Mouse (Mus musculus) layer of hippocampus, postnatal 14 days (tissue): ENCODE measurements around the gene Slit3. TPM values are rescaled to one million over a fixed set of nuclear protein-coding genes. Genes with fewer than 3 reads are reported as not detected.

ENCODE experiments used
- DNase-seq, 2 experiments: peaks; one replicate each; pipeline ENCODE4 v3.0.0; 2021 to 2022; ENCODE audit warnings: low spot score in 2 of 2, mixed read lengths in 1 of 2
- total RNA-seq, 2 experiments: library from RNA; stranded (reverse); gene quantifications; 2 replicates each; pipeline ENCODE4 v1.2.3; 2021

The Slit3 gene
- total RNA-seq, 2 experiments from 2014 or later, result 109 to 110 TPM

DNA sequence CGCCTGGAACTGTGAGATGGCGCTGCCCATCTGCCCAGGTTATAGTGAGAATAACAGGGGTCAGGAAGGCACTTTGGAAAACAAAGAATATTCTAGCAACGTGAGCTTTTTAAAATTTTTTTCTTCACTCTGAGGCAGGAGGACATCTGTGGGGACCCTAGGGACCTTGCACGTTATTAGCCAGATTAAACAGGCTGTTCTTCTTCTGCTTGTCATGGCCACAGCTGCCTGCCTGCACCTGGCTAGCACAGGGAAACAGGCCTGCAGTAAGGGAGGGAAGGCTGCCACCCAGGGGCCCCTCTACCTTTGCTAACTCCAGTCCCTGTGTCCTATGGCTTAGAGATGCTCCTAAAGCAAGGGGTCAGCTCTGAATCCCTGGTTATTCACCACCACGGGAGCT lies 487.8 kb downstream of the Slit3 start:
- DNase-seq, result no peak

DNA sequence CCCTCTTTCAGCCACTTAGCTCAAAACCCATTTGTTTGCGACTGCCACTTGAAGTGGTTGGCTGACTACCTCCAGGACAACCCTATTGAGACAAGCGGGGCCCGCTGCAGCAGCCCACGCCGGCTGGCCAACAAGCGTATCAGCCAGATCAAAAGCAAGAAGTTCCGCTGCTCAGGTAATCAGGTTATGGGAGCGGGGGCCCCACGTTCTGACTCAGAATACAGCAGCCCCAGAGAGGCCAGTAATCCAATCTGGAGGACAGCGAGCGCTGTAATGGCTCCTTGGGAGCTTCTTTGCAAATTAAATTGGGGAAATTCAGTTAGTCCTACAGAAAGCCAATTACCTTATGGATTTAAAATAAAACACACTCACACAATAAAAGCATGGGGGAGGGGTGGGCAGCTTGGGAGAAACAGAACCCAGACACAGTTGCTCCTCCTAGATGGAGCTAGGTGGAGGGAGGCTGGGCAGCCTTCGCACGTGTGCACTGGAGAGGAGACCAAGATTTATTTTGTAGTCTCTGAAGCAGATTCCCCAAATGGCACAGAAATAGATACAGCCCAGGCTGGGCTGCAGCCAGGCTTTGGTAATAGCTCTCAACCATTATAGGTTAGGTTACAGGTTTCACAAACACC lies 491.4 kb downstream of the Slit3 start:
- DNase-seq, result no peak

DNA sequence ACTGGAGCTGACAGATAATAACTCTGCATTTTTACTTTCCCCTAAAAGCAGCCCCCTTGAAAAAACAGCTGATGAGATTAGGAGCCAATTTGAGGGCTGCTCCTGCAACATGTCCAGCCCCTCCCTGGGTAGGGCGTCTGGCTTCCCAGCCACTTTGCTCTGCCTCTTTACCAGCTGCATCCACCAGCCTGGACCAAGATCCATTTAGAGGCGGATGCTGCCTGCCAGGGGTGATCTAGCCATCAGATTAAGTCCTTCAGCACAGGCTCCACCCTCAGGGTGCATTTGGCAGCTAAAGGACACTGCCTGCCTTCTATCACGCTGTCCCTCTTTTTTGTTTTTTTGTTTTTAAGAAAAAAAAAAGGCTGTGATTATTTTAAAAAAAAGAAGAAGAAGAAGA lies 493.5 kb downstream of the Slit3 start:
- DNase-seq, result no peak

DNA sequence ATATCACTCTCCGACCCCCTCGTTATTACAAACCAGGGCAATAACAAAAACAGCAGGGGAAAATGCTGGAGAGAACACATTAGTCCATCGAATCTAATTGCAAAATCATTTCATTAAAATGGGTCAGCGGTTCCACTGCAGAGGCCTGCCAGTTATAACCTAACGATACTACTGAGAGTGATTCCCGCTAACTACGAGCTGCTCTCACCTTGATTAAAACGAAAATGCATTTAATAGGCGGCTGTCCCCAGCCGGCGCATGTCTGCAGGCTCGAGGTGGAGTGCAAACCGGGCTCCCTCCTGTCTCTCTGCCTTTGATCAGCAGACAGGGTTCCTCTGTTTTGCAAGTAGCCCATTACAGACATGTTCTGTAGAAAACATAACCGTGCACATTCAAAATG lies 498.4 kb downstream of the Slit3 start:
- DNase-seq, result no peak

DNA sequence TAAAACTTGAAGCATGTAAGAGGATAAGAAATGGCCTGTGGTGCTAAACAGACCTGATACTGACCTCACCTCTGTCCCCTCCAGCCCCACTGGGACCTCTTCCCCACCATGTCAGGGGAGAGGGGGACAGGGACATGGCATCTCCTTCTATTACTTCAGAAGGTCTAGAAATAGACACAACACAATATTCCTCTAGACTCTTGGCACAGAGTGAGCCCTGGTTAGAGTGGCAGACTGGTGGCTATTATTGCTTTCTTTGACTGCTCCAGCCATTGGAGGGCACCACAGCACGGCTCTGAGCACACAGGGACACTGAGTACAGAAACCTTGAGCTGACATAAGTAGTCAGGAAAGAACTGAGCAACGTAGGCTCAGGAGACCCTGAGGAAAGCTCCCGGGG lies 501.7 kb downstream of the Slit3 start:
- DNase-seq, result no peak

DNA sequence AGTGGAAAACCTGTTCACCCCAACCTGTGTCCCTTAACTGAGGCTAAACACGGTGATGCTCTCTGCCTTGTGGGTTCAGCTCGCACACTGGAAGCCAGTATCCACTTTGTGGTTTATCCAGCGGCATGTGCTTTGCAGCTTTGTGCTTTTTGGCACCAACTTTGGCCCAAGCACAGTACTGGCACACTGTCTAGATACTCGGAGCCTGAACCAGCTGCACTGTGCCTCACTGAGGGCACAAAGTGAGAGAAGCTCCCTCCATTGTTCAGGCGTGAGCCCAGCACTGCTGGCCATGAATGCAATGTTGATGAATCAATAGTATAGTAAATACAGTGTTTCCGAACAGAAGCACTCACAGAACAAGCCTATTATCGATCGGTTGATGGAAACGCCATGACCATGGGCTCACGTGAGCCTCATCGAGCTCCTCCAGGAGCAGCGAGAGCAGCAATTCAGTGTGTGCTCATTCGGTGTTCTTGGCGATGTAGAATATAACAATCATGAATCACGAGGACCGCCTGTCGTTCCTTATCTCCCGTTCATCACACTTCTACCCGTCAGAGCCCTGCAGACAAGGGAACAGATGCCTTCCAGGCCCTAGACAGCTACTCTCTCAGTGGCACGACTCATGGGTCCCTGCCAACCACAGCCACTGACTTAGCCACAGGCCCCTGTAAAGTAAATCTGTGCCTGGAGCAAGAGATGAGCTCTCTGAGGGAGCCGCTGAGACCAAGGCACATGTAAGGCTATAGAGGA lies 503.7 kb downstream of the Slit3 start:
- DNase-seq, result peak; percentile 63 to 74

DNA sequence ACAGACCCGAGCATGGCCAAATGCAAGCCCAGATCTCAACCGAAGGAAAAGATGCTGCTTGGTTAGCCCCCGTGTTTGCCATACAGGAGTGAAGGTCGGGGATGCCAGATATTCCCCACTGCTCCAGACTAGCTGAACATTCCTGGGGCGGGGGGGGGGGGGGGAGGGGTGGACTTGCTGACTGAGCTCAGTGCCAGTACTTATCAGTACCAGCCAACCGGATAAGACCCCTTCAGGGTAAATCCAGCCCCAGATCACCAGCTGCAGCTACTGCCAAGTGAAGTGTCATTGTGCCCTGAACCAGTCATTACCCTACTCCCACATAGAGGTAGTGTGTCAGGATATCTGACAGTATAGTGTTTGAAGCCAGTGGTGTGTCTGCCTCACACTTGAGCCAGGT lies 504.6 kb downstream of the Slit3 start:
- DNase-seq, result no peak

DNA sequence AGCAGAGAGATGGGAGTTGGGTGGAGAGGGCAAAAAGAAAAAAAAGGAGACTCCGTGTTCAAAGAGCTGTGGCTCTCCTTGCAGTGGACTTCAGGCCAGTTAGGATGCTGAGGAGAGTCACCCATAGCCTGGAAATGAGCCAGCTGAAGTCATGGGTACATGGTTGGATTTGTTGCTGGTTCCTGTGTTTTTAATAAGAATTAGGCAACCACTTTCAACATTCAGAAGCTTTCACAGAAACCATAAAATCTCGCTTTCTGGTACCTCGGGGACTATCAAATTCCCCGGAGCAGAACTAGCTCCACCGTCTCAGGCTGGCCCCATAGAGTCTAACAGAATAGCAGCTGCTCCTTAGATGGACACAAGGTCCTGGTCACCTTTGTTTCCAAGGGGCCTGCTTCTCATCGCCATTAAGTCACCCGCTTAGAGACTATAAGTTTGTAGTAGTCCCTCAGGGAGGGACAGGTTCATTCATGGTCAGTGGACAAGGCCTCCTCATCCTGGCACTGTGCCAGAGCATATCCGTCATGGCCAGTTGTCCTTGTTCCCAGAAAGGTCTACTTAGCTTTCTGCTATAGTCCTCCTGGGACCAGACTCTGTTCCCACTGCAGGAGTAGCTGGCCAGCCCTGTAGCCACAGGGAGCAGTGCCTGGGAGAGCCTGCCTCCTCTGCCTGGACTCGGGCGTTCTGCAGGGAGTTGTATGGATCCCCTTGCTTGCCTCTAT lies 505.3 kb downstream of the Slit3 start:
- DNase-seq, result no peak

DNA sequence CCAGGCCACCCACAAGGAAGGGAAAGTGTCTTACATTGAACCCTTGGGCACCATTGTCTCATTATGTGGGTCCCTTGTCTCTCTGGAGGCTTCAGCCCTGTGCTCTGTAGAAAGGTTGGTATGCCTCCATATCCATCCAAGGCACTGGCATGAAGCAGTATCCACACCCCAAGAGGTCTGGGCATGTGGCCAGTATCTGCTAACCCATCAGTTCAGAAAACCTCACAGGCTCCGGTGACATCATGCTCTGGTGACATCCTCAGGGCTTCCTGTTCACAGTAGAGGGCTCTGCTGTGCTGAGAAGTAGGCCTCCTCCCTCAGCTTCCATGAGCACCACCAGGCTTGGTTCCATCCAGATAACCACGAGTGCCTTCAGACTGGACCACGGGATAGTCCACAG lies 506.8 kb downstream of the Slit3 start:
- no peak for DNase-seq

DNA sequence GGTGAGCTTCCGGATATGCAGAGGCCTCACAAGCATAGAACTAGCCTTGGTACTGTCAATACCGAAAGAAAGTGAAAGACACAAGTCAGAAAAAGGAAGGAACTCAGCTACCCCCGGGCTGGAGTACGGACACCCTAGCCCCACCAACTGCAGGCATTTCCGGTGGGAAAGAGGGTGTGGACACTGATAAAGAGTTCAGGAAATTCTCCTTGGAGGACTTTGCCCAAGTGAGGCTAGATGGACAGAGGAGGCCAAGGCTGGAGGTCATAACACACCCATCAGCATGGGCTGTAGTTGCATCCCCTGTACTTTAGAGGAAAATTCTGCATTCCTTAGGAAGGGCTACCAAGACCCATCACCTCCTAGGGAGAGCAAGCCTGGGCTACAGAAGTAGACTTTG lies 511.2 kb downstream of the Slit3 start:
- DNase-seq, result no peak

DNA sequence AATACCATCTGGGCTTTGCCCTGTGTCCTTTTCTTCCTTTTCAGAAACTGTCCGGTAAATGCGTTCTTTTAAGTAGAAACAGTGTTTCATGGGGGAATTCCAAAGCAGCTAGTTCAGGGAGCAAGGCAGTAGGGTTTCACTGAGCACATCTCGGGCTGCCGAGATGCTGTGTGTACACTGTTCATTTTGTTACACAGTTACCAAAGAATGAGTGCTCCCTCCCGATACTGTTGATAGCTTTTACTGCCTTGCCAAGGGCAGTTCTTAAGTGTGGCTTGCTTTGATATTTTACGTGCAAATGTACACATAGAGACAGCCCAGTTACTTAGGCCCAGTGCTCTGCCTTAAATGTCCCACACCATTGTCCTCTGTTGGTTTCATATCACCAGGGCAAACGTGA lies 516.1 kb downstream of the Slit3 start:
- no peak for DNase-seq

DNA sequence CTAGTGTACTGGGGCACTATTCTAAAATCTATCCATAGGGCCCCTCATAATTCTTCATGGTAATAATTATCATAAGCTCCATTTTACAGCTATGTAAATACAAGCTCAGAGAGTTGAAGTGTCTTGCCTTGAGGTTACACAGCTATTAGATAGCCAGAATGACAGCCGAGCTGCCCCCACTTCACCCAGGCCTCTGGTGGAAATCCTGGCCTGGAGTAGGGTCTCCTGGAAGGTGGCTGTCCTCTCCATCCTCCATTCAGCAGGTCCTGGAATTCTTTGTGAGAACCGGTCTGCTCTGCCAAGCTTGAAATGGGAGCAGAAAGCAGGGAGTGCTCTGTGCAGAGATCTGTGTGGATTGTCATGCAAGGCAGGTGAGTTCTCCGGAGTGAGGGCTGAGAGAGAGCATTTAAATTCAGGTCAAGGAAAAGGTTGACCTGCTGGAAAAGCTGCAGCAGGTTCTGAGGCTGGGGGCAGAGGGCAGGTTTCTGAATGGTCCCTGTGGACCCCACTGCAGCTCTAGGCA lies 517.9 kb downstream of the Slit3 start:
- no peak for DNase-seq

DNA sequence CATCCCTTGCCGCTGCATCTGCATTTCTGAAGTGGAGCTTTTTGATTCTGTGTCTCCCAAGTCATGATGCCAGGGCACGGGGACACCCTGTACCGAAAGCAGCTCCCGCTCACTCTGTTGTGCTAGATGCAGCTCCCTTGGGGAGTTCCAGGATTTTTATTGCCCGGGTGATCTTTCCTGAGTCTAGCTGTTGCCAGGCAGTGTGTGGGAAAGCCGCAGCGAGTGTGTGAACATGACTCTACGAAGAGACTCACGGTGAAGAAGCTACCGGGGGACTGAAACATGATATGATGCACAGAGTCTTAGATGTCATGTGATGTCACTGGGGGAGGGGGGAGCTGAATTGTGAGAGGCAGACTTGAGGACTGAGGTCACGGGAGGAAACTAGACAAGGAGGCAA lies 518.4 kb downstream of the Slit3 start:
- DNase-seq, result no peak

DNA sequence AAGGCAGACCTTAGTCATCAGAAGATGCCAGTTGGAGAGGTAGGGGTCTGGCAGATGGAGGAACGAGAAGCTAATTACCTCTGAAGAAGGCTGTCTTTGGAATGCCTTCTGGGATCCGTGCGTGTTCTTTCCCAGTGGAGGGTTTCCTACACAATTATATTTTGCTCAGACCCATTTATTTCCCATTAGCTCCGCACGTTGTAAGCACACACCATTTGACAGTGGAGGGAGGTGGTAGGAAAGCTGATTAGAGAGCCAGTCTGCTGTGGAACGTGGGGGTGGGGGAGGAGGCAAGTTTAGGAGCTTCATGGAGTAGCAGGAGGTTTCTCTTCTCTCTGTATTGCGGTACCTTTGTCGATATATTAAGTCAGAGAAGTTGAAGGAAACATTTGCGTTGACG lies 530.3 kb downstream of the Slit3 start:
- DNase-seq, result no peak

DNA sequence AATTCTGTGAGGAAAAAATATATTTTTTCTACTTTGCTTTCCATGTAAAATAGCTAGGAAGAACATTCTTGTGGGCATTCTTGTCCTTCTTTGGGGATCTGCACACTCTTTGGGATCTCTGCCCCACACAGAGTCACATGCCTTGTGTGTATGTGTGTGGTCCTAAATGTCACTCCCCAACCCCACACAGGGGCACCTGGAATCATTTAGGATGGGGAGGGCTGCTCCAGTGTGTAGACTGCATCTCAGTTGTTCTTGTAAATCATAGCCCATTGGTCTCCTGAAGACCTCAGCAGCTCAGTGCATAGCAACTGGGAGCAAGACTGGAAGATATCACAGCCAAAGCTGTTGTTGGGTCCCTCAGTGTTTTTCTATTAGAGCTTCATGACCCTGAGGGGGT lies 534.8 kb downstream of the Slit3 start:
- DNase-seq, result no peak

DNA sequence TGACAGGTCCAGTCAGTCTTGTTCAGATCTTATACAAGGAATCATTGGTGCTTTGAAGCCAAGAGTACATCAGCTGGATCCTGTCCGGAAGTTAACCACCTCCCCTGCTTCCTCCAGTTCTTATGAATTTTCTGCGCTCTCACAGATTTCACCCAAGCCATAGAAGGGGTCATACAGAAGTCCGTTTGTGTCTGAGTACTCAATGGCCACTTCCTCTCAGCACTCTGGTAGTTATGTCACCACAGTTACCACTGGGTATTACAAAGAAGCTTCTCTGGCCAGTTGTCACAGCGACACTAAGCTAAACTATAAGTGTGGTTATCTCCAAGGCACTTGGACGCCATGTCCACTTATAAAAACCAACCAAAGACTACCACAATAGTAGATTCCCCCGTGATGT lies 536.6 kb downstream of the Slit3 start:
- DNase-seq, result no peak

DNA sequence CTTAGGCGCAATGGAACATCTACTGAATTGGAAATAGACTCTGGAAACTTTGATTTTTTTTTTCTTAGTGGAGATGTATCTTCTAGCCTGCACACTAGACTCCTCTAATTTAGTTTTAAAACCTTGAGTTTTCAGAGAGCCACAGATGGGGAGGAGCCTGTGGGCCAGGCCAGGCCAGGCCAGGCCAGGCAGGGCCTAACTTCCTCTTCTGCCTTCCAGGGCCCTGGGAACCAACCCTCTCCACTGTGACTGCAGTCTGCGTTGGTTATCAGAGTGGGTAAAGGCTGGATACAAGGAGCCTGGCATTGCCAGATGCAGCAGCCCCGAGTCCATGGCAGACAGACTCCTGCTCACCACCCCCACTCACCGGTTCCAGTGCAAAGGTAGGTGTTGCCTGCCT lies 539.9 kb downstream of the Slit3 start:
- DNase-seq, result no peak

DNA sequence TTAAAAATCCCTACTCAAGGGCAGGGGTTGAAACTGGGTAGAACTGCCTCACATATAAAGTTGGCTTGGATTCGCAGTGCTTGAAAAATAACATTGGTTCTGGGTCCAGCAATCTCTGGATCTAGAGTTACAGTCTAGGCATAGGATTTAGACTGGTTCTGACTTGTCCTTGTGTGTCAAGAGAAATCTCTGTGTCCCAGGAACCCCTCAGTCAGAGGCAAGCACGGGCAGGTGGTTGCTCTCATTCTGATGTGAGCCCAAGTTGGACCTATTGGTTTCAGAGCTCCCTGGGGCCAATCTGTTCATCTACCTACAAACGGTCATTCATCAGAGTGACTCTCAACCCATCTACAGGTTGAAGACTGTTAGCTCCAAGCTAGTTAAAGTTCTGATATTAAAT lies 541.9 kb downstream of the Slit3 start:
- no peak for DNase-seq

DNA sequence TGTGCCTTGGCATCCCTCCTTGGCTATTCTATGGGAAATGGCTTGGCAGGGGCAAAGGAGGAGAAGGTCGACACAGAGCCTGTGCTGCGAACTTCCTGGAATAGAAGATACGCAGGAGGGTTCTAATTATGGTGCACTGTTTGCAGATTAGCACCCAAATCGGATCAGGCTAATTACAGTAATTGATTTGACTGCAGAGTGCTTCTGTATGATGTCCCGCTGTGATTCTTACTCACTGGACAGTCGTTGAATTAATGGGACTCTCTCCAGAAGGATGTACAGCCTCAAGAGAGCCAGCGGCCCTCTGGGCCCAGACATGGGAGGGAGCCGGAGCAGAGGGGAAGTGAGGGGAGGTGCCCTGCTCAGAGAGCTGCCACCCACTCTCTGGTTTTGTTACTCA lies 542.6 kb downstream of the Slit3 start:
- DNase-seq, result no peak

DNA sequence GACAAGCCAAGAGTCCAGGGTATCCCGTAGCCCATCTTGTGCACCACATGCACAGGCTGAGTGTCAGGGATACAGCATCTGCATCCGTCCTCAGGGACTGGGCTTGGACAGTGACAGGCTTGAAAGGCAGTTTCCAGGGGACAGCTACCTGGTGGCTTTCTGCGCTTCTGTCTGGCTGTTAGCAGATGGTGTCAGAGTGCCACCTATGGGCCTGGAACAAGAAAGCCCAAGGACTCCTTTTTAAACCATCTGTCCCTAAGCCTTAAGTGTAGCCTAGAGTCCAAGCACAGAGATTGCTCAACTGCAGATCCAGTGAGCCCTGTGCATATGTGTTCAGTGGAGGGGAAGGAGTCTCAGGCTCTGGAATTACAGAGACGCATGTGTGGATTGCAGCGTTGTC lies 544.0 kb downstream of the Slit3 start:
- peak in 1 of 2 experiments; percentile 60 for DNase-seq

DNA sequence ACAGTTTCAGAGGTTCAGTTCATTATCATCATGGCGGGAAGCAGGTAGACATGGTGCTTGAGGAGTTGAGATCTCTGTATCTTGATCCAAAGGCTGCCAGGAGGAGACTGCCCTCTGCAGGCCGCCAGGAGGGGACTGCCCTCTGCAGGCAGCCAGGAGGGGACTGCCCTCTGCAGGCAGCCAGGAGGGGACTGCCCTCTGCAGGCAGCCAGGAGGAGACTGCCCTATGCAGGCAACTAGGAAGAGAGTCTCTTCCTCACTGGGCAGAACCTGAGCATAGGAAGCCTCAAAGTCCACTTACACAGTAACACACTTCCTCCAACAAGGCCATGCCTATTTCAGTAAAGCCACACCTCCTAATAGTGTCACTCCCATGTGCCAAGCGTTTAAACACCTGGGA lies 546.4 kb downstream of the Slit3 start:
- no peak for DNase-seq

DNA sequence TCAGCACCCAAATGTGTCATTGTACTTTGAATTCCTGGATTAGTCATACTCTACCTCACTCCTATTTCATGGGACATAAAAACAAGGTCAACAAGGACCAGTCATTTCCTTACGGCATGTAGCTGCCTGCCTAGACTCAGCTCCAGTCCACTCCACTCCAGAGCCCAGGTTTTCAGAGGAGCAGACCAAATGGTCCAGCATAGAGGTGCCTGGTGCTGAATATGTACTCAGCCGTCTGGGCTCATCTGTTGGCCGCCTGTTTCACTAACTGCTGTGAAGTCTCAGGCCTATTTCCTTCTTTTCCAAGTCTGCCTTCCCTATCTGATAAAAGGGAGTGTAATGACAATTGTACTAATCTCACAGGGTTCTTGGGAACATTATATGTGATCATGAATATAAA lies 547.1 kb downstream of the Slit3 start:
- DNase-seq, result peak in 1 of 2 experiments; percentile 57
